Mouse (Mus musculus) liver, embryonic 16.5 days (tissue): ENCODE results near the gene Tex264. TPM values are rescaled to one million over a fixed set of nuclear protein-coding genes. Genes with fewer than 3 reads are reported as not detected.
"Not testable (repeated sequence)": the region's sequence is repeated elsewhere in the genome, so short reads cannot be mapped to it uniquely, and the experiment has no call there.

ENCODE experiments used
- ATAC-seq: fragments of 200-750 bp; cut with Nextera tagmentation; 2 replicates; pipeline ENCODE4 v1.8.0; 2017; ENCODE audit warnings: low read depth, mild to moderate bottlenecking, moderate number of reproducible peaks, moderate library complexity
- H3K27ac ChIP-seq: fragments of 300-500 bp; sonication (generic); 2 replicates; pipeline ENCODE4 v1.5.1; 2014; ENCODE audit warnings: mild to moderate bottlenecking, low read length
- H3K27me3 ChIP-seq: fragments of 300-500 bp; sonication (generic); 2 replicates; pipeline ENCODE4 v1.6.1; 2014; ENCODE audit warnings: low read depth, low read length, mixed read lengths; ENCODE audit not compliant: control insufficient read depth, insufficient read depth
- H3K36me3 ChIP-seq: fragments of 300-500 bp; sonication (generic); 2 replicates; pipeline ENCODE4 v1.6.1; 2014; ENCODE audit warnings: mild to moderate bottlenecking; ENCODE audit not compliant: control insufficient read depth, insufficient read depth
- H3K4me1 ChIP-seq: fragments of 300-500 bp; sonication (generic); 2 replicates; pipeline ENCODE4 v1.6.1; 2014; ENCODE audit warnings: low read depth, low read length, mixed read lengths; ENCODE audit not compliant: control insufficient read depth
- H3K4me2 ChIP-seq: fragments of 300-500 bp; sonication (generic); 2 replicates; pipeline ENCODE4 v1.6.1; 2014; ENCODE audit warnings: low read depth, low read length, mixed read lengths
- H3K4me3 ChIP-seq: fragments of 300-500 bp; sonication (generic); 2 replicates; pipeline ENCODE4 v1.5.1; 2014; ENCODE audit warnings: low read depth, mild to moderate bottlenecking, low read length
- H3K9ac ChIP-seq: fragments of 300-500 bp; sonication (generic); 2 replicates; pipeline ENCODE4 v1.6.1; 2014; ENCODE audit warnings: low read depth, low read length
- H3K9me3 ChIP-seq: fragments of 300-500 bp; sonication (generic); replicated peaks from 2 replicates; pipeline ENCODE4 v1.6.1; 2016; ENCODE audit warnings: low read length; ENCODE audit not compliant: control insufficient read depth
- WGBS: fragments of 180-500 bp; shearing (Covaris S2); extraction: QIAGEN DNeasy Blood & Tissue Kit; methylation state at CpG from one replicate; pipeline ENCODE4 v1.1.7; 2014; ENCODE audit not compliant: insufficient replicate concordance; 5-methylcytosine and 5-hydroxymethylcytosine counted together
- polyA plus RNA-seq: library from polyadenylated mRNA; unstranded; fragments of >200 nt; fragmentation: Nextera tagmentation; extraction: Ambion mirVana; gene quantifications from 2 replicates; pipeline ENCODE4 v1.2.1, GENCODE M21; 2015

Tex264 gene
- polyA plus RNA-seq, 1 experiment from 2014 or later = 17.8 TPM

DNA sequence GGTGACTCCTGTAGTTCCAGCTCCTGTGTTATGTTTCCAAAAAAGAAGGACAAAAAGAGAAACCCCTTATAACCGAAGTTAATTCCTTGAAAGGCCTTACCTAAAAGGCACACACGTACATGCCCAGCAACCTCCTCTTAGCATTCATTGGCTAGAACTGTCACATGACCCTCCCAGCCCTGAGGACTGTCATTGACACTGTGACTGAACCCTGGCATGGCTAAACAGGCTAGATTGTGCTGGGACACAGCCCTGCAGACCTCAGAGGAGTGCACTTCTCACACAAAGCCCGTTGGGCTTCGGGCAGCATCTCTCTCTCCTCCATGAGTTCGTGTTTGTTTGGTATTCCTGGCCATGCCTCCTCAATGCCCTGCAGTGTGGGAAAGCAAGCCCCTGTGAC lies 53.5 kb downstream of the Tex264 start:
- WGBS = 48% methylated on average over 5 of the region's 5 CpGs
- Histone ChIP-seq H3K4me2 (no peak overlapping the region), H3K4me1 (no peaks in the 10 kb centered on the region), H3K9me3 (no peaks in the 10 kb centered on the region), H3K27me3 (no peaks in the 10 kb centered on the region), H3K4me3 (no peak overlapping the region), H3K36me3 (no peaks in the 10 kb centered on the region), H3K9ac (no peak overlapping the region), H3K27ac (no peak overlapping the region)
- no peak for ATAC-seq

DNA sequence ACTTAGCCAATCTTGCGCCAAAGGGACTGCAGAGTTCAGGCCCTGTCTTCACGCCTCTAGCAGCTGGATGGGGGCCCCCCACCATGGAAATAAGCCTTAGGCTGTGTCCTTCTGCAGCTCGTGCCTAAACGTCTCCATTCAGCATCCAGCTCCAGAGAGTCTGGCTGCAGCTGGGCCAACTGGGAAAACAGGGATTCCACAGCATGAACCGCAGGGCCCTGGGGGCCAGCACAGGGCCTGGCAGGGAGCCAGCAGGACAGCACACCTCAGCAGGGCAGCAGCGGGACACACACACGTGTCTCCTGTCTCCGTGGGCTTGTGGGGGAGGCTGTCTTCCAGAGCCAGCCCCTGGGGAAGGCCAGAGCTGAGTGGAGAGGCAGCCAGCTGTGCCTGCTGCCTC lies 57.9 kb downstream of the Tex264 start:
- not testable (repeated sequence) for H3K27me3 ChIP-seq, H3K4me1 ChIP-seq, H3K27ac ChIP-seq, H3K9ac ChIP-seq, ATAC-seq, H3K9me3 ChIP-seq, H3K4me3 ChIP-seq, H3K36me3 ChIP-seq, H3K4me2 ChIP-seq
- WGBS = 29% methylated on average over 8 of the region's 8 CpGs

GRCm38 (mm10) chr9:106626282-106626681 lies 59.4 kb downstream of the Tex264 start, which contains the start of gene Iqcf6:
Gene Iqcf6, plus strand, starts transcription at chr9:106626582.
- no peaks in the 10 kb centered on the region for H3K9me3 ChIP-seq
- no peaks in the 10 kb centered on the region for H3K36me3 ChIP-seq
- no peak within 1 kb of the TSS for H3K27ac ChIP-seq
- ATAC-seq = no peak
- H3K4me1 ChIP-seq = no peaks in the 10 kb centered on the region
- WGBS = 48% methylated on average over 2 of the region's 2 CpGs
- H3K9ac ChIP-seq = no peak within 1 kb of the TSS
- H3K4me2 ChIP-seq = no peak within 1 kb of the TSS
- H3K27me3 ChIP-seq = no peaks in the 10 kb centered on the region
- no peak within 1 kb of the TSS for H3K4me3 ChIP-seq

DNA sequence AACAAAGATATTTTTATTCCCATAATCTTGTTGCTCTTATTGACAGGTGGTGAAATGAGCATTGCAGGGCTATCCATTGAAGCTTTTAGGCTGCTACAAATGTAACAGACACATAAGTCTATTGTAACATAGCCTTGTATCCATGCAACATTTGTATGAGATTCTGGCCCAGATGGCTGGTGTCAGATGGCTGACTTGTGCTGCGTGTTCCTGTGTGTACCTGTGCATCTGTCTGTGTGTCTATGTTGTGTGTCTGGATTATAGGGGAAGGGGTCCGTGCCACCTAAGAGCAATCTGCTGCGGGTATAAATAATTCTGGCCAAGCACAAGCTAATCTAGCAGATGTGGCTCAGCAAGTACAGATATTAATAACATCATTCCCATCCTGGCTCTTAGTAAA lies 68.2 kb downstream of the Tex264 start:
- no peaks in the 10 kb centered on the region for H3K27me3 ChIP-seq
- H3K4me1 ChIP-seq = no peaks in the 10 kb centered on the region
- no peak overlapping the region for H3K4me3 ChIP-seq
- no peak for ATAC-seq
- 50% methylated on average over 3 of the region's 3 CpGs for WGBS
- no peak overlapping the region for H3K4me2 ChIP-seq
- no peaks in the 10 kb centered on the region for H3K9me3 ChIP-seq
- H3K9ac ChIP-seq = no peak overlapping the region
- no peaks in the 10 kb centered on the region for H3K36me3 ChIP-seq
- no peak overlapping the region for H3K27ac ChIP-seq

DNA sequence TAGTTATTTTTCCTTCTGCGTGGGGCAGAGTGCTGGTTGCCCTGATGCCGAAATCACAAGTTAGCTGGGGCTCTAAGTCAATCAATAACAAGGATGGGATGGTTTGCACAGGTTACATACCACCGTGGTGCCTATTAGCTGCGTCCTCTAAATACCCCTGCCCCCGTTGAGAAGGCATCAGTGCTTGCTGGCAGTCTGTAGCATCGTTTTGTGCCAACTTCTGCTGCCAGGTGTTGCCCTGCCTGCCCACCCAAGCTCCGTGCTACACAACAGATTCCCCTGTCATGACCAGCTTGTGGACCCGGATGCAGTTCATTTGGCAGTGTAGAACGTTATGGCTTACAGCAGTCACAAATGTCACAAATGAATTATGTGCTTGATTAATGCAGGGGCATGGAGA lies 69.4 kb downstream of the Tex264 start:
- Histone ChIP-seq H3K27ac (no peak overlapping the region), H3K4me2 (no peak overlapping the region), H3K4me3 (no peak overlapping the region), H3K9me3 (no peaks in the 10 kb centered on the region), H3K9ac (no peak overlapping the region), H3K36me3 (no peaks in the 10 kb centered on the region), H3K4me1 (no peaks in the 10 kb centered on the region), H3K27me3 (no peaks in the 10 kb centered on the region)
- no peak for ATAC-seq
- WGBS = 61% methylated on average over 9 of the region's 9 CpGs

- Histone ChIP-seq H3K4me1 (no peaks in the 10 kb centered on the region), H3K4me2 (no peak overlapping the region), H3K36me3 (no peaks in the 10 kb centered on the region), H3K27ac (no peak overlapping the region), H3K9me3 (no peaks in the 10 kb centered on the region), H3K27me3 (no peaks in the 10 kb centered on the region), H3K9ac (no peak overlapping the region), H3K4me3 (no peak overlapping the region)
- 30% methylated on average over 3 of the region's 3 CpGs for WGBS
- ATAC-seq = no peak
Observed at GRCm38 (mm10) chr9:106614616-106615015, 71.1 kb downstream of the Tex264 start.

- Histone ChIP-seq H3K27me3 (no peaks in the 10 kb centered on the region), H3K4me1 (no peaks in the 10 kb centered on the region), H3K9ac (no peak overlapping the region), H3K4me2 (no peak overlapping the region), H3K4me3 (no peak overlapping the region), H3K36me3 (no peaks in the 10 kb centered on the region), H3K9me3 (no peaks in the 10 kb centered on the region), H3K27ac (no peak overlapping the region)
- 38% methylated on average over 2 of the region's 2 CpGs for WGBS
- no peak for ATAC-seq
Observed at GRCm38 (mm10) chr9:106613951-106614350, 71.8 kb downstream of the Tex264 start.

DNA sequence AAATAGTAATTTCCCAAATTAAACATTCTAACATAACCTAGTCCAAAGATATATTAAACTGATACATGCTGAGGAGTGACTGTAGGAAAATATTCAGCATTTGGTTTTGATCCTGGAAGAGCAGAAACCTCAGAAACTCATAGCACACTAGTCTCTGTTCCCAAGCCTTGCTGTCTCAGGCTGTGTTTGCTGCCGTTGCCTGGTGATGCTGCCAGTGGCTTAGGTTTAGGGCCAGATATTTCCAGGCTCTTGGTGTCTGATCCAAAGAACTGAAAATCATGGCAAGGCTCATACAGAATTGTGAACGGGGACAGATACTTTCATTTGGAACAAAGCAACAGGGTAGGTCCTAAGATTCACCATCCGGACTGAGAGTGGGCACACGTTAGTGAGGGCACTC lies 75.0 kb downstream of the Tex264 start:
- Histone ChIP-seq H3K9me3 (no peaks in the 10 kb centered on the region), H3K9ac (no peak overlapping the region), H3K4me2 (no peak overlapping the region), H3K36me3 (no peaks in the 10 kb centered on the region), H3K4me3 (no peak overlapping the region), H3K27me3 (no peaks in the 10 kb centered on the region), H3K4me1 (no peaks in the 10 kb centered on the region), H3K27ac (no peak overlapping the region)
- 70% methylated on average over 4 of the region's 4 CpGs for WGBS
- no peak for ATAC-seq
